Mouse (Mus musculus): Measurements from ENCODE around the gene Gm7168. TPM values are rescaled to one million over a fixed set of nuclear protein-coding genes. Genes with fewer than 3 reads are reported as not detected.
"Not testable (repeated sequence)": the region's sequence is repeated elsewhere in the genome, so short reads cannot be mapped to it uniquely, and the experiment has no call there.

Gene Gm7168
- polyA plus RNA-seq (2014; fragmentation: Nextera tagmentation; extraction: Ambion mirVana): not detected in 2 replicates

GRCm38 (mm10) chr17:13948073-13948472, at the start of gene Gm7168:
Gm7168 (plus strand) TSS chr17:13948373.
- H3K27me3 ChIP-seq (ENCODE audit: control insufficient read depth, insufficient read depth, low read length); H3K36me3 ChIP-seq (ENCODE audit: control insufficient read depth, insufficient read depth, low read length); H3K4me1 ChIP-seq (ENCODE audit: control insufficient read depth in 2 of 2, insufficient read depth in 2 of 2, low read length in 2 of 2); H3K9me3 ChIP-seq (ENCODE audit: control insufficient read depth, low read length); H3K4me2 ChIP-seq (ENCODE audit: low read length); H3K4me3 ChIP-seq (ENCODE audit: control insufficient read depth in 1 of 2, insufficient read depth in 1 of 2, low read depth in 1 of 2, low read length in 2 of 2); ATAC-seq (ENCODE audit: insufficient number of reproducible peaks, insufficient read depth, low FRiP score, low read depth); H3K27ac ChIP-seq (replicated peaks in 1 of 2; ENCODE audit: control insufficient read depth in 1 of 2, insufficient read depth in 1 of 2, low read depth in 2 of 2, low read length in 2 of 2); H3K9ac ChIP-seq (ENCODE audit: low read length): not testable (repeated sequence)
- WGBS: 70% methylated on average over 1 of the region's 2 CpGs

- no peak overlapping the region for H3K9ac ChIP-seq (ENCODE audit: low read length)
- no peaks in the 10 kb centered on the region for H3K27me3 ChIP-seq (ENCODE audit: control insufficient read depth, insufficient read depth, low read length)
- WGBS: 66% methylated on average over 17 of the region's 17 CpGs
- no peak overlapping the region for H3K27ac ChIP-seq (replicated peaks in 1 of 2; ENCODE audit: control insufficient read depth in 1 of 2, insufficient read depth in 1 of 2, low read depth in 2 of 2, low read length in 2 of 2)
- no peak for ATAC-seq (ENCODE audit: insufficient number of reproducible peaks, insufficient read depth, low FRiP score, low read depth)
- H3K36me3 ChIP-seq (ENCODE audit: control insufficient read depth, insufficient read depth, low read length): peaks cover 69% of the 10 kb centered on the region
- no peak overlapping the region for H3K4me3 ChIP-seq (ENCODE audit: control insufficient read depth in 1 of 2, insufficient read depth in 1 of 2, low read depth in 1 of 2, low read length in 2 of 2)
- H3K4me2 ChIP-seq (ENCODE audit: low read length): no peak overlapping the region
- H3K4me1 ChIP-seq (ENCODE audit: control insufficient read depth in 2 of 2, insufficient read depth in 2 of 2, low read length in 2 of 2): peaks cover 0 to 2% of the 10 kb centered on the region in 2 experiments; a peak in 1 of 4 replicates
- no peaks in the 10 kb centered on the region for H3K9me3 ChIP-seq (ENCODE audit: control insufficient read depth, low read length)
Measured at GRCm38 (mm10) chr17:13898838-13899237, 49.3 kb upstream of the Gm7168 start.

- Histone ChIP-seq H3K4me2 (ENCODE audit: low read length) (no peak overlapping the region), H3K9ac (ENCODE audit: low read length) (no peak overlapping the region), H3K9me3 (ENCODE audit: control insufficient read depth, low read length) (no peaks in the 10 kb centered on the region), H3K4me3 (ENCODE audit: control insufficient read depth in 1 of 2, insufficient read depth in 1 of 2, low read depth in 1 of 2, low read length in 2 of 2) (no peak overlapping the region), H3K36me3 (ENCODE audit: control insufficient read depth, insufficient read depth, low read length) (peaks cover 73% of the 10 kb centered on the region), H3K27ac (replicated peaks in 1 of 2; ENCODE audit: control insufficient read depth in 1 of 2, insufficient read depth in 1 of 2, low read depth in 2 of 2, low read length in 2 of 2) (no peak overlapping the region), H3K4me1 (ENCODE audit: control insufficient read depth in 2 of 2, insufficient read depth in 2 of 2, low read length in 2 of 2) (peaks cover 0 to 2% of the 10 kb centered on the region in 2 experiments; a peak in 1 of 4 replicates), H3K27me3 (ENCODE audit: control insufficient read depth, insufficient read depth, low read length) (no peaks in the 10 kb centered on the region)
- 80% methylated on average over 7 of the region's 7 CpGs for WGBS
- no peak for ATAC-seq (ENCODE audit: insufficient number of reproducible peaks, insufficient read depth, low FRiP score, low read depth)
Measured at GRCm38 (mm10) chr17:13899241-13899640, 48.9 kb upstream of the Gm7168 start.

GRCm38 (mm10) chr17:13903793-13904192, 44.4 kb upstream of the Gm7168 start:
- H3K27ac ChIP-seq (replicated peaks in 1 of 2; ENCODE audit: control insufficient read depth in 1 of 2, insufficient read depth in 1 of 2, low read depth in 2 of 2, low read length in 2 of 2): no peak overlapping the region
- H3K9ac ChIP-seq (ENCODE audit: low read length): no peak overlapping the region
- no peak overlapping the region for H3K4me2 ChIP-seq (ENCODE audit: low read length)
- H3K27me3 ChIP-seq (ENCODE audit: control insufficient read depth, insufficient read depth, low read length): no peaks in the 10 kb centered on the region
- H3K9me3 ChIP-seq (ENCODE audit: control insufficient read depth, low read length): no peaks in the 10 kb centered on the region
- peaks cover 67% of the 10 kb centered on the region for H3K36me3 ChIP-seq (ENCODE audit: control insufficient read depth, insufficient read depth, low read length)
- 82% methylated on average over 8 of the region's 8 CpGs for WGBS
- no peak overlapping the region for H3K4me3 ChIP-seq (ENCODE audit: control insufficient read depth in 1 of 2, insufficient read depth in 1 of 2, low read depth in 1 of 2, low read length in 2 of 2)
- ATAC-seq (ENCODE audit: insufficient number of reproducible peaks, insufficient read depth, low FRiP score, low read depth): no peak
- H3K4me1 ChIP-seq (ENCODE audit: control insufficient read depth in 2 of 2, insufficient read depth in 2 of 2, low read length in 2 of 2): peaks cover 0 to 5% of the 10 kb centered on the region in 2 experiments; a peak in 1 of 4 replicates

- H3K9me3 ChIP-seq (ENCODE audit: control insufficient read depth, low read length): no peaks in the 10 kb centered on the region
- 77% methylated on average over 5 of the region's 5 CpGs for WGBS
- ATAC-seq (ENCODE audit: insufficient number of reproducible peaks, insufficient read depth, low FRiP score, low read depth): no peak
- H3K36me3 ChIP-seq (ENCODE audit: control insufficient read depth, insufficient read depth, low read length): peaks cover 43% of the 10 kb centered on the region
- no peak overlapping the region for H3K27ac ChIP-seq (replicated peaks in 1 of 2; ENCODE audit: control insufficient read depth in 1 of 2, insufficient read depth in 1 of 2, low read depth in 2 of 2, low read length in 2 of 2)
- no peak overlapping the region for H3K4me2 ChIP-seq (ENCODE audit: low read length)
- peaks cover 0 to 3% of the 10 kb centered on the region in 2 experiments; a peak in 1 of 4 replicates for H3K4me1 ChIP-seq (ENCODE audit: control insufficient read depth in 2 of 2, insufficient read depth in 2 of 2, low read length in 2 of 2)
- no peaks in the 10 kb centered on the region for H3K27me3 ChIP-seq (ENCODE audit: control insufficient read depth, insufficient read depth, low read length)
- H3K4me3 ChIP-seq (ENCODE audit: control insufficient read depth in 1 of 2, insufficient read depth in 1 of 2, low read depth in 1 of 2, low read length in 2 of 2): no peak overlapping the region
- H3K9ac ChIP-seq (ENCODE audit: low read length): no peak overlapping the region
Measured at GRCm38 (mm10) chr17:13907082-13907481, 41.1 kb upstream of the Gm7168 start.

- H3K4me3 ChIP-seq (ENCODE audit: control insufficient read depth in 1 of 2, insufficient read depth in 1 of 2, low read depth in 1 of 2, low read length in 2 of 2): no peak overlapping the region
- no peaks in the 10 kb centered on the region for H3K9me3 ChIP-seq (ENCODE audit: control insufficient read depth, low read length)
- H3K9ac ChIP-seq (ENCODE audit: low read length): no peak overlapping the region
- H3K27ac ChIP-seq (replicated peaks in 1 of 2; ENCODE audit: control insufficient read depth in 1 of 2, insufficient read depth in 1 of 2, low read depth in 2 of 2, low read length in 2 of 2): no peak overlapping the region
- ATAC-seq (ENCODE audit: insufficient number of reproducible peaks, insufficient read depth, low FRiP score, low read depth): no peak
- H3K4me1 ChIP-seq (ENCODE audit: control insufficient read depth in 2 of 2, insufficient read depth in 2 of 2, low read length in 2 of 2): peaks cover 0 to 3% of the 10 kb centered on the region in 2 experiments; a peak in 1 of 4 replicates
- peaks cover 43% of the 10 kb centered on the region for H3K36me3 ChIP-seq (ENCODE audit: control insufficient read depth, insufficient read depth, low read length)
- 100% methylated on average over 1 of the region's 1 CpGs for WGBS
- H3K27me3 ChIP-seq (ENCODE audit: control insufficient read depth, insufficient read depth, low read length): no peaks in the 10 kb centered on the region
- no peak overlapping the region for H3K4me2 ChIP-seq (ENCODE audit: low read length)
Measured at GRCm38 (mm10) chr17:13907681-13908080, 40.5 kb upstream of the Gm7168 start.

- ATAC-seq (ENCODE audit: insufficient number of reproducible peaks, insufficient read depth, low FRiP score, low read depth): no peak
- peak overlapping the region in 1 of 2 experiments; percentile 44; a peak in 2 of 4 replicates for H3K27ac ChIP-seq (replicated peaks in 1 of 2; ENCODE audit: control insufficient read depth in 1 of 2, insufficient read depth in 1 of 2, low read depth in 2 of 2, low read length in 2 of 2)
Measured at GRCm38 (mm10) chr17:13913951-13914350, 34.2 kb upstream of the Gm7168 start.

GRCm38 (mm10) chr17:13914531-13914930, 33.6 kb upstream of the Gm7168 start:
- ATAC-seq (ENCODE audit: insufficient number of reproducible peaks, insufficient read depth, low FRiP score, low read depth): no peak
- H3K27me3 ChIP-seq (ENCODE audit: control insufficient read depth, insufficient read depth, low read length): no peaks in the 10 kb centered on the region
- no peaks in the 10 kb centered on the region for H3K9me3 ChIP-seq (ENCODE audit: control insufficient read depth, low read length)
- H3K4me2 ChIP-seq (ENCODE audit: low read length): no peak overlapping the region
- H3K9ac ChIP-seq (ENCODE audit: low read length): no peak overlapping the region
- no peak overlapping the region for H3K27ac ChIP-seq (replicated peaks in 1 of 2; ENCODE audit: control insufficient read depth in 1 of 2, insufficient read depth in 1 of 2, low read depth in 2 of 2, low read length in 2 of 2)
- no peaks in the 10 kb centered on the region for H3K4me1 ChIP-seq (ENCODE audit: control insufficient read depth in 2 of 2, insufficient read depth in 2 of 2, low read length in 2 of 2)
- no peak overlapping the region for H3K4me3 ChIP-seq (ENCODE audit: control insufficient read depth in 1 of 2, insufficient read depth in 1 of 2, low read depth in 1 of 2, low read length in 2 of 2)
- WGBS: 77% methylated on average over 4 of the region's 4 CpGs
- no peaks in the 10 kb centered on the region for H3K36me3 ChIP-seq (ENCODE audit: control insufficient read depth, insufficient read depth, low read length)

More at GRCm38 (mm10) chr17:13913951-13914350, 34.2 kb upstream of the Gm7168 start:
- WGBS: 58% methylated on average over 4 of the region's 4 CpGs
- no peak overlapping the region for H3K4me2 ChIP-seq (ENCODE audit: low read length)
- H3K4me3 ChIP-seq (ENCODE audit: control insufficient read depth in 1 of 2, insufficient read depth in 1 of 2, low read depth in 1 of 2, low read length in 2 of 2): no peak overlapping the region
- no peaks in the 10 kb centered on the region for H3K27me3 ChIP-seq (ENCODE audit: control insufficient read depth, insufficient read depth, low read length)
- no peak overlapping the region for H3K9ac ChIP-seq (ENCODE audit: low read length)
- no peaks in the 10 kb centered on the region for H3K9me3 ChIP-seq (ENCODE audit: control insufficient read depth, low read length)
- no peaks in the 10 kb centered on the region for H3K36me3 ChIP-seq (ENCODE audit: control insufficient read depth, insufficient read depth, low read length)
- H3K4me1 ChIP-seq (ENCODE audit: control insufficient read depth in 2 of 2, insufficient read depth in 2 of 2, low read length in 2 of 2): no peaks in the 10 kb centered on the region
